Mouse (Mus musculus) heart, embryonic 16.5 days (tissue): Measurements from ENCODE around the gene Mgmt. TPM values are rescaled to one million over a fixed set of nuclear protein-coding genes. Genes with fewer than 3 reads are reported as not detected.

Experiments used
- ATAC-seq: fragments of 200-750 bp; cut with Nextera tagmentation; replicated peaks from 2 replicates; pipeline ENCODE4 v1.8.0; 2017; ENCODE audit warnings: moderate number of reproducible peaks; ENCODE audit not compliant: insufficient read depth, low FRiP score; ENCODE audit errors: extremely low read depth
- H3K27ac ChIP-seq: fragments of 300-500 bp; sonication (generic); 2 replicates; pipeline ENCODE4 v1.5.1; 2014; ENCODE audit warnings: mild to moderate bottlenecking, low read length, control low read depth, moderate library complexity
- H3K27me3 ChIP-seq: fragments of 300-500 bp; sonication (generic); 2 replicates; pipeline ENCODE4 v1.6.1; 2014; ENCODE audit warnings: low read length, mixed read lengths; ENCODE audit not compliant: control insufficient read depth, insufficient read depth
- H3K36me3 ChIP-seq: fragments of 300-500 bp; sonication (generic); 2 replicates; pipeline ENCODE4 v1.6.1; 2014; ENCODE audit not compliant: control insufficient read depth, insufficient read depth
- H3K4me1 ChIP-seq: fragments of 300-500 bp; sonication (generic); 2 replicates; pipeline ENCODE4 v1.6.1; 2014; ENCODE audit warnings: low read length, mixed read lengths; ENCODE audit not compliant: control insufficient read depth, insufficient read depth
- H3K4me2 ChIP-seq: fragments of 300-500 bp; sonication (generic); 2 replicates; pipeline ENCODE4 v1.6.1; 2014; ENCODE audit warnings: low read depth, mild to moderate bottlenecking, control low read depth, low read length
- H3K4me3 ChIP-seq: fragments of 300-500 bp; sonication (generic); 2 replicates; pipeline ENCODE4 v1.5.1; 2014; ENCODE audit warnings: mild to moderate bottlenecking, control low read depth, low read length
- H3K9ac ChIP-seq: fragments of 300-500 bp; sonication (generic); 2 replicates; pipeline ENCODE4 v1.6.1; 2014; ENCODE audit warnings: low read length, control low read depth
- H3K9me3 ChIP-seq: fragments of 300-500 bp; sonication (generic); replicated peaks from 2 replicates; pipeline ENCODE4 v1.6.1; 2016; ENCODE audit warnings: low read length; ENCODE audit not compliant: control insufficient read depth
- WGBS: fragments of 180-500 bp; shearing (Covaris S2); extraction: QIAGEN DNeasy Blood & Tissue Kit; methylation state at CpG from one replicate; pipeline ENCODE4 v1.1.7; 2014; 5-methylcytosine and 5-hydroxymethylcytosine counted together
- polyA plus RNA-seq: library from polyadenylated mRNA; unstranded; fragments of >200 nt; fragmentation: Nextera tagmentation; extraction: Ambion mirVana; gene quantifications from 2 replicates; pipeline ENCODE4 v1.2.1, GENCODE M21; 2015

Mgmt gene
- polyA plus RNA-seq, 1 experiment from 2014 or later: 7.7 TPM

- Histone ChIP-seq H3K27ac (no peak overlapping the region), H3K4me1 (peaks cover 8% of the 10 kb centered on the region), H3K27me3 (no peaks in the 10 kb centered on the region), H3K36me3 (no peaks in the 10 kb centered on the region), H3K9ac (no peak overlapping the region), H3K4me3 (no peak overlapping the region), H3K4me2 (no peak overlapping the region), H3K9me3 (no peaks in the 10 kb centered on the region)
- WGBS: 94% methylated on average over 1 of the region's 1 CpGs
- ATAC-seq: no peak
Observed at GRCm38 (mm10) chr7:137075301-137075700, 180.9 kb downstream of the Mgmt start.

GRCm38 (mm10) chr7:137080171-137080570 lies 185.8 kb downstream of the Mgmt start:
- H3K27me3 ChIP-seq: no peaks in the 10 kb centered on the region
- no peak overlapping the region for H3K27ac ChIP-seq
- 91% methylated on average over 4 of the region's 4 CpGs for WGBS
- no peaks in the 10 kb centered on the region for H3K9me3 ChIP-seq
- H3K4me2 ChIP-seq: no peak overlapping the region
- H3K9ac ChIP-seq: no peak overlapping the region
- H3K36me3 ChIP-seq: no peaks in the 10 kb centered on the region
- no peak for ATAC-seq
- H3K4me1 ChIP-seq: no peaks in the 10 kb centered on the region; the same call in 1 of the 2 replicates
- H3K4me3 ChIP-seq: no peak overlapping the region

- Histone ChIP-seq H3K9me3 (no peaks in the 10 kb centered on the region), H3K27ac (no peak overlapping the region), H3K27me3 (no peaks in the 10 kb centered on the region), H3K4me2 (no peak overlapping the region), H3K9ac (no peak overlapping the region), H3K4me1 (peaks cover 13% of the 10 kb centered on the region), H3K36me3 (no peaks in the 10 kb centered on the region), H3K4me3 (no peak overlapping the region)
- 80% methylated on average over 6 of the region's 6 CpGs for WGBS
- ATAC-seq: no peak
Observed at GRCm38 (mm10) chr7:137082171-137082570, 187.8 kb downstream of the Mgmt start.

- ATAC-seq: no peak
- H3K36me3 ChIP-seq: no peaks in the 10 kb centered on the region
- H3K4me2 ChIP-seq: no peak overlapping the region
- no peak overlapping the region for H3K27ac ChIP-seq
- H3K4me1 ChIP-seq: peaks cover 15% of the 10 kb centered on the region
- H3K4me3 ChIP-seq: no peak overlapping the region
- 92% methylated on average over 7 of the region's 7 CpGs for WGBS
- H3K9ac ChIP-seq: no peak overlapping the region
- H3K9me3 ChIP-seq: no peaks in the 10 kb centered on the region
- no peaks in the 10 kb centered on the region for H3K27me3 ChIP-seq
Observed at GRCm38 (mm10) chr7:137084651-137085050, 190.2 kb downstream of the Mgmt start.

- peak overlapping the region; percentile 16; the same call in 1 of the 2 replicates for H3K4me2 ChIP-seq
- no peaks in the 10 kb centered on the region for H3K9me3 ChIP-seq
- no peaks in the 10 kb centered on the region for H3K27me3 ChIP-seq
- peak; percentile 63 for ATAC-seq
- peak overlapping the region; percentile 56 for H3K27ac ChIP-seq
- 30% methylated on average over 14 of the region's 14 CpGs for WGBS
- H3K9ac ChIP-seq: 0 out of 2 replicates have a peak overlapping the region, but pooled peaks have one; percentile 12
- peaks cover 15% of the 10 kb centered on the region for H3K4me1 ChIP-seq
- H3K4me3 ChIP-seq: no peak overlapping the region
- H3K36me3 ChIP-seq: no peaks in the 10 kb centered on the region
Observed at GRCm38 (mm10) chr7:137085969-137086606, 191.7 kb downstream of the Mgmt start.

- no peak overlapping the region for H3K4me2 ChIP-seq
- ATAC-seq: 0 out of 2 replicates have a peak, but pooled peaks have one; percentile 12
- whole genome bisulfite sequencing: 41% methylated on average over 6 of the region's 6 CpGs
Observed at GRCm38 (mm10) chr7:137087136-137087535, 192.7 kb downstream of the Mgmt start.

GRCm38 (mm10) chr7:137088141-137088540 lies 193.7 kb downstream of the Mgmt start:
- Histone ChIP-seq H3K27me3 (no peaks in the 10 kb centered on the region), H3K9me3 (no peaks in the 10 kb centered on the region), H3K36me3 (no peaks in the 10 kb centered on the region), H3K27ac (no peak overlapping the region), H3K9ac (no peak overlapping the region), H3K4me1 (peaks cover 15% of the 10 kb centered on the region), H3K4me3 (no peak overlapping the region), H3K4me2 (no peak overlapping the region)
- WGBS: 84% methylated on average over 6 of the region's 6 CpGs
- no peak for ATAC-seq

More at GRCm38 (mm10) chr7:137087136-137087535, 192.7 kb downstream of the Mgmt start:
- Histone ChIP-seq H3K27me3 (no peaks in the 10 kb centered on the region), H3K9me3 (no peaks in the 10 kb centered on the region), H3K4me1 (peaks cover 15% of the 10 kb centered on the region), H3K9ac (no peak overlapping the region), H3K27ac (no peak overlapping the region), H3K4me3 (no peak overlapping the region), H3K36me3 (no peaks in the 10 kb centered on the region)

- ATAC-seq: no peak
- Histone ChIP-seq H3K27ac (no peak overlapping the region), H3K9me3 (no peaks in the 10 kb centered on the region), H3K9ac (no peak overlapping the region), H3K4me1 (no peaks in the 10 kb centered on the region), H3K36me3 (no peaks in the 10 kb centered on the region), H3K27me3 (no peaks in the 10 kb centered on the region), H3K4me2 (no peak overlapping the region), H3K4me3 (no peak overlapping the region)
- 84% methylated on average over 1 of the region's 1 CpGs for WGBS
Observed at GRCm38 (mm10) chr7:137094551-137094950, 200.1 kb downstream of the Mgmt start.

GRCm38 (mm10) chr7:137095702-137096101 lies 201.3 kb downstream of the Mgmt start:
- Histone ChIP-seq H3K4me2 (no peak overlapping the region), H3K9me3 (no peaks in the 10 kb centered on the region), H3K4me1 (no peaks in the 10 kb centered on the region), H3K36me3 (no peaks in the 10 kb centered on the region), H3K27me3 (no peaks in the 10 kb centered on the region), H3K27ac (no peak overlapping the region), H3K4me3 (no peak overlapping the region), H3K9ac (no peak overlapping the region)
- 87% methylated on average over 1 of the region's 1 CpGs for WGBS
- ATAC-seq: no peak
